Mouse (Mus musculus) myocyte (in vitro differentiated cells): ENCODE results near the gene Maco1.

Experiments
- POLR2A ChIP-seq: IDR thresholded peaks from one replicate; pipeline ENCODE4 v1.6.1; 2011; ENCODE audit warnings: low read depth, mild to moderate bottlenecking, control low read depth, moderate library complexity; ENCODE audit not compliant: insufficient read length
- POLR2AphosphoS2 ChIP-seq: IDR thresholded peaks from one replicate; pipeline ENCODE4 v1.6.1; 2011; ENCODE audit warnings: low read depth, control low read depth; ENCODE audit not compliant: insufficient read length

GRCm38 (mm10) chr4:134784701-134785100 is 68.4 kb downstream of the Maco1 start:
- TF ChIP-seq POLR2A (no peak), POLR2AphosphoS2 (no peak)
